Mouse (Mus musculus) ES-Bruce4 (cell line): ENCODE results near the gene Sphk1. TPM values are rescaled to one million over a fixed set of nuclear protein-coding genes. Genes with fewer than 3 reads are reported as not detected.

ENCODE experiments used
- H3K27ac ChIP-seq: 2 replicates; pipeline ENCODE4 v1.5.1; 2012; ENCODE audit warnings: low read length, inconsistent platforms; ENCODE audit not compliant: insufficient read depth
- H3K27me3 ChIP-seq: 2 replicates; pipeline ENCODE4 v1.6.1; 2012; ENCODE audit warnings: mild to moderate bottlenecking, low read length, inconsistent platforms; ENCODE audit not compliant: control insufficient read depth, poor library complexity, insufficient read depth, severe bottlenecking
- H3K36me3 ChIP-seq: 2 replicates; pipeline ENCODE4 v1.6.1; 2012; ENCODE audit warnings: inconsistent platforms, mild to moderate bottlenecking, low read length, moderate library complexity; ENCODE audit not compliant: control insufficient read depth, poor library complexity, insufficient read depth, severe bottlenecking
- H3K4me1 ChIP-seq: one replicate; pipeline ENCODE4 v1.8.1; 2011; ENCODE audit warnings: low read length; ENCODE audit not compliant: control insufficient read depth, insufficient read depth
- H3K4me3 ChIP-seq: 2 replicates; pipeline ENCODE4 v1.5.1; 2011; ENCODE audit warnings: low read depth, mild to moderate bottlenecking, low read length
- H3K9ac ChIP-seq: 2 replicates; pipeline ENCODE4 v1.6.1; 2012; ENCODE audit warnings: low read depth, mild to moderate bottlenecking, inconsistent platforms; ENCODE audit not compliant: poor library complexity, severe bottlenecking
- H3K9me3 ChIP-seq: replicated peaks from 2 replicates; pipeline ENCODE4 v1.6.1; 2012; ENCODE audit warnings: mild to moderate bottlenecking, low read length, inconsistent platforms; ENCODE audit not compliant: control insufficient read depth, poor library complexity, insufficient read depth, severe bottlenecking
- CTCF ChIP-seq: IDR thresholded peaks from one replicate; pipeline ENCODE4 v1.8.1; 2011; ENCODE audit warnings: low read depth, low read length
- EP300 ChIP-seq: IDR thresholded peaks from 2 replicates; pipeline ENCODE4 v1.6.1; 2011; ENCODE audit warnings: low read depth, low read length; ENCODE audit not compliant: insufficient read depth
- POLR2A ChIP-seq: IDR thresholded peaks from one replicate; pipeline ENCODE4 v1.8.1; 2011; ENCODE audit warnings: low read length; ENCODE audit not compliant: insufficient read depth
- polyA plus RNA-seq: library from polyadenylated mRNA; stranded (reverse); fragments of >200 nt; gene quantifications from 2 replicates; pipeline ENCODE4 v1.2.4, GENCODE M21; 2011; ENCODE audit warnings: low read depth; ENCODE audit not compliant: missing spikeins, insufficient read depth, insufficient read length

Sphk1 gene
- polyA plus RNA-seq, 1 experiment, result 0.88 TPM

- peak overlapping the region; percentile 6; the same call in 1 of the 2 replicates for H3K9ac ChIP-seq
- H3K9me3 ChIP-seq, result no peaks in the 10 kb centered on the region
- TF ChIP-seq EP300, result no peak
- H3K27me3 ChIP-seq, result no peaks in the 10 kb centered on the region
- no peaks in the 10 kb centered on the region for H3K4me1 ChIP-seq
- H3K4me3 ChIP-seq, result peak overlapping the region; percentile 46
- no peaks in the 10 kb centered on the region for H3K36me3 ChIP-seq
- no peak overlapping the region for H3K27ac ChIP-seq
These were observed 26.2 kb upstream of the Sphk1 start for GRCm38 (mm10) chr11:116504516-116504915.

- H3K4me3 ChIP-seq, result no peak overlapping the region
- no peaks in the 10 kb centered on the region for H3K9me3 ChIP-seq
- no peak overlapping the region for H3K27ac ChIP-seq
- H3K36me3 ChIP-seq, result no peaks in the 10 kb centered on the region
- H3K27me3 ChIP-seq, result no peaks in the 10 kb centered on the region
- TF ChIP-seq CTCF (no peak), POLR2A (no peak), EP300 (no peak)
- H3K9ac ChIP-seq, result no peak overlapping the region
- no peaks in the 10 kb centered on the region for H3K4me1 ChIP-seq
These were observed 25.2 kb upstream of the Sphk1 start for GRCm38 (mm10) chr11:116505573-116505972.

- H3K9me3 ChIP-seq, result no peaks in the 10 kb centered on the region
- H3K4me3 ChIP-seq, result no peak overlapping the region
- H3K27ac ChIP-seq, result no peak overlapping the region
- no peaks in the 10 kb centered on the region for H3K36me3 ChIP-seq
- H3K4me1 ChIP-seq, result no peaks in the 10 kb centered on the region
- TF ChIP-seq CTCF (no peak), EP300 (no peak), POLR2A (no peak)
- no peak overlapping the region for H3K9ac ChIP-seq
- no peaks in the 10 kb centered on the region for H3K27me3 ChIP-seq
These were observed 24.4 kb upstream of the Sphk1 start for GRCm38 (mm10) chr11:116506151-116506875.

- Histone ChIP-seq H3K27me3 (no peaks in the 10 kb centered on the region), H3K4me3 (no peak overlapping the region), H3K4me1 (no peaks in the 10 kb centered on the region), H3K36me3 (no peaks in the 10 kb centered on the region), H3K9ac (no peak overlapping the region), H3K27ac (no peak overlapping the region), H3K9me3 (no peaks in the 10 kb centered on the region)
- no peak for TF ChIP-seq CTCF
- TF ChIP-seq EP300, result no peak
- no peak for TF ChIP-seq POLR2A
These were observed 22.0 kb upstream of the Sphk1 start for GRCm38 (mm10) chr11:116508689-116509088.

GRCm38 (mm10) chr11:116511301-116511868 lies 19.3 kb upstream of the Sphk1 start:
- no peaks in the 10 kb centered on the region for H3K36me3 ChIP-seq
- H3K4me3 ChIP-seq, result no peak overlapping the region
- no peak overlapping the region for H3K27ac ChIP-seq
- H3K9ac ChIP-seq, result no peak overlapping the region
- H3K27me3 ChIP-seq, result no peaks in the 10 kb centered on the region
- TF ChIP-seq EP300 (no peak), CTCF (no peak), POLR2A (no peak)
- H3K9me3 ChIP-seq, result no peaks in the 10 kb centered on the region
- H3K4me1 ChIP-seq, result no peaks in the 10 kb centered on the region

- Histone ChIP-seq H3K27ac (no peak overlapping the region), H3K4me3 (no peak overlapping the region), H3K27me3 (no peaks in the 10 kb centered on the region), H3K9ac (no peak overlapping the region), H3K36me3 (no peaks in the 10 kb centered on the region), H3K4me1 (no peaks in the 10 kb centered on the region), H3K9me3 (no peaks in the 10 kb centered on the region)
- TF ChIP-seq EP300, result no peak
- TF ChIP-seq POLR2A, result no peak
- TF ChIP-seq CTCF, result no peak
These were observed 18.6 kb upstream of the Sphk1 start for GRCm38 (mm10) chr11:116512154-116512553.
